Mouse (Mus musculus): Measurements from ENCODE around the gene Gm9780. TPM values are rescaled to one million over a fixed set of nuclear protein-coding genes. Genes with fewer than 3 reads are reported as not detected.
"Not testable (repeated sequence)": the region's sequence is repeated elsewhere in the genome, so short reads cannot be mapped to it uniquely, and the experiment has no call there.

Gm9780 gene
- polyA plus RNA-seq, 2 experiments: 26.5 to 49.9 TPM

DNA sequence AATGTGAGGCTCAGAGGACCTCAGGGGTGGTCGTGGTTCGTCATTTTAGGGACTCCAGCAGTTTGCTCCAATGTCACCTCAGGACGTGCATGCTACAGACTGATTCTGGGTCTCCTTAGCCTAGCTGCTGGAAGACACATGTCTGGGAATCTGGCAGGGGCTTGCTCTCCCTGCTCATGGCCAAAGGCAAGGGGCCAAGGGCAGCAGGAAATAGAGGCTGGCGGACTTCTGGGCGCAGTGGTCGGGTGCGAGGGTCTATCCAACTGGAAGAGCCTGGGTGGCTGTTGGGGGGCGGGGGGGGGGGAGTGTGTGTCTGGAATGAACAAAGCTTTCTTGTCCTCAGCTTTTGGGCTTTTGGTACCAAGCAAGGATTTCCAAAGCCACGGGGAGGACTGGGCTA is 6.3 kb upstream of the Gm9780 start:
- H3K9ac ChIP-seq (ENCODE audit: low read depth, low read length, severe bottlenecking); DNase-seq (ENCODE audit: low spot score); ATAC-seq (ENCODE audit: low FRiP score, low read depth); H3K4me1 ChIP-seq (ENCODE audit: control insufficient read depth, insufficient read depth, low read length); H3K9me3 ChIP-seq (ENCODE audit: control insufficient read depth, low read length); H3K27me3 ChIP-seq (ENCODE audit: control insufficient read depth, insufficient read depth, low read length); H3K36me3 ChIP-seq (ENCODE audit: control insufficient read depth, insufficient read depth, low read length); H3K4me3 ChIP-seq (replicated peaks; ENCODE audit: low read length); H3K27ac ChIP-seq (replicated peaks; ENCODE audit: low read depth, low read length); H3K4me2 ChIP-seq (replicated peaks; ENCODE audit: low read depth, low read length, severe bottlenecking): not testable (repeated sequence)
- WGBS: no CpG with 5 or more reads among the region's 9 CpGs

DNA sequence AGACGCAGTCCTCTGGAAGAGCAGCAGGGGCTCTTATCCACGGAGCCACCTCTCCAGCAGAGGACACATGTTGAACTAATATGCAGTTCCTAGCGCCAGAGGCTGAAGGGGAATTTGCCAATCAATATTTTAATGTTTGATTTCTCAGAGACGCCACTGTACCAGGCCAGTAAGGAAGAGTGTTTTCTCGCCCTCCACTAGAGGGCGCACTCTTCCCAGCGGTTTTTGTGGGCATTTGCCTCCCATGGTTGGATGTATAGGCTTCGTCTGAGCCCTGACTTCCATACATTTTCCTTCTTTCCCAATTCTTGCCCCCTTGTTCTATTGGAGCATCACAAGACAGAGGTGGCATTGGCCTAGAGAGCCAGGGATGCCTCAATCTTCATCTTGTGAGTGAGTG is 4.5 kb upstream of the Gm9780 start:
- not testable (repeated sequence) for H3K36me3 ChIP-seq (ENCODE audit: control insufficient read depth, insufficient read depth, low read length); H3K9ac ChIP-seq (ENCODE audit: low read depth, low read length, severe bottlenecking); H3K4me2 ChIP-seq (replicated peaks; ENCODE audit: low read depth, low read length, severe bottlenecking); H3K4me1 ChIP-seq (ENCODE audit: control insufficient read depth, insufficient read depth, low read length); H3K4me3 ChIP-seq (replicated peaks; ENCODE audit: low read length); DNase-seq (ENCODE audit: low spot score); H3K9me3 ChIP-seq (ENCODE audit: control insufficient read depth, low read length); ATAC-seq (ENCODE audit: low FRiP score, low read depth); H3K27me3 ChIP-seq (ENCODE audit: control insufficient read depth, insufficient read depth, low read length); H3K27ac ChIP-seq (replicated peaks; ENCODE audit: low read depth, low read length)
- WGBS: no CpG with 5 or more reads among the region's 8 CpGs

DNA sequence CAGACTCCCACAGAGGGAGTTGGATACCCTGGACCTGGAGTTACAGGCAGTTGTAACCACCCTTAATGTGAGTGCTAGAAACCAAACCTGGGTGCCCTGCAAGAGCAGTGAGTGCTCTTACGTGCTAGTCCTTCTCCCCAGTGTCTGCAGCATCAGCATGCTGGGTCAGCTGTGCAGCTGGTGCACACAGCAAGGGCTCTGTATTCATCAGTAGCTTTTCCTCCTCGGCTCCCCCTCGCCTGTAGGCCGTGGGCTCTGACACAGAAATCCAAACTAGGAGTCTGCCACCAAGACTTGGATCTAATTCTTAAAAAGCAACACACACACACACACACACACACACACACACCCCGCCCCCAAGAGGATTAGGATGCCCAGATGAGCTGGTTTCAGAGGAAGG is 2.5 kb upstream of the Gm9780 start:
- WGBS: no CpG with 5 or more reads among the region's 5 CpGs
- not testable (repeated sequence) for DNase-seq (ENCODE audit: low spot score); H3K36me3 ChIP-seq (ENCODE audit: control insufficient read depth, insufficient read depth, low read length)

DNA sequence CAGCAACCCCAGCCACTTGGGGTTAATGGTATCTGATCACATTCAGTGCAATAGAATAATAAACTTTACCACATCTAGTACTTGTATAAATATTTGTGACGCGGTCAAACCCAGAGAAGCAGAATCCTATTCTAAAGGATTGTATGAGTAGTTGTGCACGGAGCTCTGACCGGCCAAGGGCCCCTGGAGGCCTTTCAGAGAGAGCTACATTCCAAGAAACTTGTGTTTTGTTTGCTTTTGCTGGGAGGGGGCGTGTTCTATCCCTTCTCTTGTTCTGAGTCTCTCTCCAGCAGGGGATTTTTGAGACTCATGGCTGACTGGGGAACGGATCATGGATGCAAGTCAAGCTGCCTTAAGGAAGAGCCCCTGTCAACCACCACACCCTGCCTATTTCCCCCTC is 7.1 kb downstream of the Gm9780 start:
- H3K4me2 ChIP-seq (replicated peaks; ENCODE audit: low read depth, low read length, severe bottlenecking); H3K9me3 ChIP-seq (ENCODE audit: control insufficient read depth, low read length); H3K27ac ChIP-seq (replicated peaks; ENCODE audit: low read depth, low read length); H3K36me3 ChIP-seq (ENCODE audit: control insufficient read depth, insufficient read depth, low read length); ATAC-seq (ENCODE audit: low FRiP score, low read depth); H3K4me1 ChIP-seq (ENCODE audit: control insufficient read depth, insufficient read depth, low read length); DNase-seq (ENCODE audit: low spot score); H3K9ac ChIP-seq (ENCODE audit: low read depth, low read length, severe bottlenecking); H3K4me3 ChIP-seq (replicated peaks; ENCODE audit: low read length); H3K27me3 ChIP-seq (ENCODE audit: control insufficient read depth, insufficient read depth, low read length): not testable (repeated sequence)
- no CpG with 5 or more reads among the region's 6 CpGs for WGBS

More for the DNA sequence above, 2.5 kb upstream of the Gm9780 start:
- not testable (repeated sequence) for H3K27ac ChIP-seq (replicated peaks; ENCODE audit: low read depth, low read length); H3K4me3 ChIP-seq (replicated peaks; ENCODE audit: low read length); H3K4me2 ChIP-seq (replicated peaks; ENCODE audit: low read depth, low read length, severe bottlenecking); ATAC-seq (ENCODE audit: low FRiP score, low read depth); H3K9me3 ChIP-seq (ENCODE audit: control insufficient read depth, low read length); H3K9ac ChIP-seq (ENCODE audit: low read depth, low read length, severe bottlenecking); H3K27me3 ChIP-seq (ENCODE audit: control insufficient read depth, insufficient read depth, low read length); H3K4me1 ChIP-seq (ENCODE audit: control insufficient read depth, insufficient read depth, low read length)

DNA sequence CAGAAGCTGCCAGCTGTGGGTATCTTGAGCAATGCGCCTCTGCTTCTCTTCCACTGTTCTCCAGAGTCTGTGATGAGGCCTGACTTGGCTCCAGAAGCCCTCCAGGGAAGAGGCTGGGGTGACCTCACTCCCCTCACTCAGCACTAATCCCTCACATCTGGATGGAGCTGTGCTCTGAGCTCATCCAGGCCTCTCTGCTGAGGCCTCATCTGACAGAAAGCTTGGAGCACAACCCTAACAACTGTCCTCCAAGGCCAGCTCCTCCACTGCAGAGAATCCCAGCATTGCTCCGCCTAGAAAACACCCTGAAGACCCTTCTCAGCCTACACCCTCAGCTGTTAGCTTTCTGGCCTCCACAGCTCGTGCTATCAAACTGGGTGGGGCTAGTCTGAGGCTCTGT is 8.1 kb downstream of the Gm9780 start:
- not testable (repeated sequence) for H3K4me3 ChIP-seq (replicated peaks; ENCODE audit: low read length); H3K4me1 ChIP-seq (ENCODE audit: control insufficient read depth, insufficient read depth, low read length); H3K36me3 ChIP-seq (ENCODE audit: control insufficient read depth, insufficient read depth, low read length); H3K4me2 ChIP-seq (replicated peaks; ENCODE audit: low read depth, low read length, severe bottlenecking); H3K9me3 ChIP-seq (ENCODE audit: control insufficient read depth, low read length); DNase-seq (ENCODE audit: low spot score); H3K9ac ChIP-seq (ENCODE audit: low read depth, low read length, severe bottlenecking); H3K27me3 ChIP-seq (ENCODE audit: control insufficient read depth, insufficient read depth, low read length); H3K27ac ChIP-seq (replicated peaks; ENCODE audit: low read depth, low read length)
- ATAC-seq (ENCODE audit: low FRiP score, low read depth): peak; percentile 84
- WGBS: no CpG with 5 or more reads among the region's 3 CpGs

DNA sequence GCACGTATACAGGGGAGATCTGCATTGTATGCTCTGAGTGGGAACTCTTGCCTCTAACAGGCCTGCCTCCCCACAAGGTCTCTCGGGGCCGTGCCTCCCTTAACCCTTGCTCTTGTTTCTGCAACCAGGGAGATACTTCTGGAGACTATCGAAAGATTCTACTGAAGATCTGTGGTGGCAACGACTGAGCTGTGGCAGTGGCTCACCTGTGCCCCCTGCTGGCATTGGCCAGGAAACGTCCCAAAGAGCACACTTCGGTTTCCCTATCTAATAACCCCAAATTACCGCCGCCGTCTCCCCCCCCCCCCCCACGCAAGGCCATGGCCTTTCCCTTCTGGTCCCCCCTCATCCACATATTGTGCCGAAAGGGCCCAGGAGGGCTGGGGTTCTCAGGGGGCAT is 16.9 kb downstream of the Gm9780 start:
- WGBS: no CpG with 5 or more reads among the region's 12 CpGs
- DNase-seq (ENCODE audit: low spot score); ATAC-seq (ENCODE audit: low FRiP score, low read depth); H3K27me3 ChIP-seq (ENCODE audit: control insufficient read depth, insufficient read depth, low read length); H3K4me3 ChIP-seq (replicated peaks; ENCODE audit: low read length); H3K4me2 ChIP-seq (replicated peaks; ENCODE audit: low read depth, low read length, severe bottlenecking); H3K4me1 ChIP-seq (ENCODE audit: control insufficient read depth, insufficient read depth, low read length); H3K36me3 ChIP-seq (ENCODE audit: control insufficient read depth, insufficient read depth, low read length); H3K27ac ChIP-seq (replicated peaks; ENCODE audit: low read depth, low read length); H3K9me3 ChIP-seq (ENCODE audit: control insufficient read depth, low read length); H3K9ac ChIP-seq (ENCODE audit: low read depth, low read length, severe bottlenecking): not testable (repeated sequence)

DNA sequence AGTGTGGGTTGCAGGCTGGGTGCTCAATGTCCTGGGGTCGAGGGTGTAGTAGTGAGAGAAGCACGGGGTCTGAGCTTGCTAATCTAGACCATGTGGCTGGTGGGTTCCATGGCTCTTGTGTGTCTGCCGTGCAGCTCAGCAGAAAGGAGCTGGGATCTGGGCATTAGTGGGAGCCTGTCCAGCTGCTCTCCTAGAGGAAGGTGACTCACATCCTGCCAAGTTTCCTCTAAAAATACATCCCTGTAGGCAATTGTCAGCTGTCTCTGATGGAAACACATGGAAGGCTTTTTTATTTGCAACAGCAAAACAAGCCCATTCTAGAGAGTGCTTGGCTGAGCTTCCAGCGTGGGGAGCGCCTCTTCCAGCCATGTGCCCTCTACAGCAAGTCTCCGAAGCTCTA is 19.7 kb downstream of the Gm9780 start:
- H3K4me3 ChIP-seq (replicated peaks; ENCODE audit: low read length); H3K9me3 ChIP-seq (ENCODE audit: control insufficient read depth, low read length); ATAC-seq (ENCODE audit: low FRiP score, low read depth); H3K9ac ChIP-seq (ENCODE audit: low read depth, low read length, severe bottlenecking); H3K27ac ChIP-seq (replicated peaks; ENCODE audit: low read depth, low read length); H3K4me1 ChIP-seq (ENCODE audit: control insufficient read depth, insufficient read depth, low read length); H3K4me2 ChIP-seq (replicated peaks; ENCODE audit: low read depth, low read length, severe bottlenecking); H3K36me3 ChIP-seq (ENCODE audit: control insufficient read depth, insufficient read depth, low read length); H3K27me3 ChIP-seq (ENCODE audit: control insufficient read depth, insufficient read depth, low read length); DNase-seq (ENCODE audit: low spot score): not testable (repeated sequence)
- WGBS: no CpG with 5 or more reads among the region's 6 CpGs

DNA sequence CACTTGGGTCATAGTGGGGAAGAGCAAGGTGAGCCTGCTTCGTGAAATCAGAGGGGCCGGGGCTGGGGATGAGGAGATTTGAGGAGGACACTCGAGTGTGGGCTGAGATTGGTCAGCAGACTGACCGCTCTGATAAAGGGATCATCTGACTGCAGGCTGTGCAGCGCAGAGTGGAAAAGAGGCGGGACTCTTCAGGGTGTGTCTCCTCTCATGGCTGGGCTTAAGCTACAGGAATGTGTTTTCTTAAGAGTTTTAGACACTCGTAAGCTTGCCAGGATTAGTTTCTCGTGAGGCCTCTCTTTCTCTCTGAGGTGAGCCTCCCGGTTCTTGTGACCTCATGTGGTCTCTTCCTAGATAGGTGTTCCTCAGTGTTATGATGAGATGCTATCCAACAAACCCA is 21.0 kb downstream of the Gm9780 start:
- DNase-seq (ENCODE audit: low spot score); H3K4me1 ChIP-seq (ENCODE audit: control insufficient read depth, insufficient read depth, low read length); H3K4me3 ChIP-seq (replicated peaks; ENCODE audit: low read length); H3K9ac ChIP-seq (ENCODE audit: low read depth, low read length, severe bottlenecking); H3K36me3 ChIP-seq (ENCODE audit: control insufficient read depth, insufficient read depth, low read length); H3K27me3 ChIP-seq (ENCODE audit: control insufficient read depth, insufficient read depth, low read length); H3K27ac ChIP-seq (replicated peaks; ENCODE audit: low read depth, low read length); ATAC-seq (ENCODE audit: low FRiP score, low read depth); H3K4me2 ChIP-seq (replicated peaks; ENCODE audit: low read depth, low read length, severe bottlenecking); H3K9me3 ChIP-seq (ENCODE audit: control insufficient read depth, low read length): not testable (repeated sequence)
- WGBS: no CpG with 5 or more reads among the region's 9 CpGs

DNA sequence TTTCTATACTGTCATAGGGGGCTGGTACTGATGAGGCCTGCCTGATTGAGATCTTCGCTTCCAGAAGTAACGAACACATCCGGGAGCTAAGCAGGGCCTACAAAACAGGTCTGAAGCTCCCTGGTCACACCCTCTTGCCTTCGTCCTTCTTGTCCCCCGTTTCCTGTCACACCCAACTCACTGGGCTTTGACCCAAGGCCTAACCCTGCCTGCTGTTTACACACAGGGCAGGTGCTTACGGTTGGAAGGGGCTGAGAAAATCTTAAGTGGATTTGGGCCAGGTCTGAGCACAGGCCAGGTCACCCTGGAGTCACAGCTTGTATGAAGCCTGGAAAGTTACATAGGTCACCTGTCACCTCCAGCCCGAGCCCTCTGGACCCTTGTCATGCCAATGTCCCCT is 26.1 kb downstream of the Gm9780 start:
- no CpG with 5 or more reads among the region's 7 CpGs for WGBS
- ATAC-seq (ENCODE audit: low FRiP score, low read depth): not testable (repeated sequence)

More for the DNA sequence above, 26.1 kb downstream of the Gm9780 start:
- not testable (repeated sequence) for H3K9ac ChIP-seq (ENCODE audit: low read depth, low read length, severe bottlenecking); H3K4me1 ChIP-seq (ENCODE audit: control insufficient read depth, insufficient read depth, low read length); H3K27me3 ChIP-seq (ENCODE audit: control insufficient read depth, insufficient read depth, low read length); H3K9me3 ChIP-seq (ENCODE audit: control insufficient read depth, low read length); DNase-seq (ENCODE audit: low spot score); H3K4me3 ChIP-seq (replicated peaks; ENCODE audit: low read length); H3K4me2 ChIP-seq (replicated peaks; ENCODE audit: low read depth, low read length, severe bottlenecking); H3K36me3 ChIP-seq (ENCODE audit: control insufficient read depth, insufficient read depth, low read length); H3K27ac ChIP-seq (replicated peaks; ENCODE audit: low read depth, low read length)
